Mouse (Mus musculus) retina, embryonic 14.5 days (tissue): ENCODE results near the gene Nae1.
"Not testable (repeated sequence)": the region's sequence is repeated elsewhere in the genome, so short reads cannot be mapped to it uniquely, and the experiment has no call there.

Experiments used
- DNase-seq: peaks from one replicate; pipeline ENCODE4 v3.0.0-alpha.2; 2015; ENCODE audit warnings: low spot score

Nae1 gene

DNA sequence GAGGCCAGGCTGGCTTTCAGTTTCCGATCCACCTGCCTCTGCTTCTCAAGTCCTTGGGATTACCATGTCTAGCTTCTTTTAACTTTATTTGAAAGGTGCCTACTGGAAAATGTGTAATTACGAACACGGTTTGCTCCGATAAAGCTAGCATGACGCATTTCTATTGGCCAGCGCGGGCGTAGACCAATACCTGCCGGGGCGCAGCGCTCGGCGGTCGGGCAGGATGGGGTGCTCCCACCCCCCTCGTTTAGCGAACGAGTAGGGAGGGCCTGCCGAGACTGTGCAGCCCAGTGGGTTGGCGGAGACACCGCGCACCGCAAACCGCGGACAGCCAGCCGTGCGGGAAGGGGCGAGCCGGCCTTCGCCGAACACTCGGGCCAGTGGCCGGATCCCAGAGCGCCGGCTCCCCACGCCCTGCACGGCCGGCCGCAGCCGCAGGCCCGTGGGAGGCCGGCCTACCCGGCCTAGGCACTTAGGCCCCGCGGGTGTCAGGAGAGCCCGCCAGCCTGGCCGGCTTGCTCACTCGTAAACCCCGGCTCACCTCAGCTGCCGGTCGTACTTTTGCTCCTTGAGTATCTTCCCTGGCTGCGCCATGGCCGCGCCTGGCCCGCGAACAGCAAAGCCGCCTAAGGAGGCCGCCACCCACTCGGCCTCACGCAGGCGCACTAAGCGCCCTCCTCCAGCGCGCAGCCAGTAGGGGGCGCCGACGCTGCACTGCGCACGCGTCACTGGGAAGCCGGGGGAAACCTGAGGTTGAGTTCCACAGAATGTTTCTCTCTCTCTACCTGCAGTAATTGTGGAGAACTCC, at the start of gene Nae1, which contains the start of gene Car7:
Gene Nae1, minus strand, starts transcription at position 667 of the 808 bp plus-strand sequence.
Gene Car7, plus strand, starts transcription at position 719 of the 808 bp plus-strand sequence.
- peak; percentile 95 for DNase-seq

DNA sequence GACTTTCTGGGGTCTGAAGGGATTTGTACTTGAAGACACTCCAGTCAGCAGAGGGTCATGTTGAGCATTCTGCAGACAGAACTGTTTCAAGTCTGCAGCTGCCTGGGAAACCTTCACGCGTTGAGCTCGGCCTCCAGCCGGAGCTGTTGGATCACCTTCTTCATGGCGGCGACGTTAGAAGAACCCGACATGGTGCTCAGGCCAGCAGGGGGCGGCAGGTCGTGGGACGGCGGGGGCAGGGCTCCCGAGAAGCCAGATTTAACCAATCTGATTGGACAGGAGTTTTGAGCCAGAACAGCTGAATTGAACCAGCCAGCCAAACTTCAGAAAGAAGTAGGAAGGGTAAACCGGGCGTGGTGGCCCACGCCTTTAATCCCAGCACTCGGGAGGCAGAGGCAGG, 43.2 kb upstream of the Nae1 start:
- not testable (repeated sequence) for DNase-seq

DNA sequence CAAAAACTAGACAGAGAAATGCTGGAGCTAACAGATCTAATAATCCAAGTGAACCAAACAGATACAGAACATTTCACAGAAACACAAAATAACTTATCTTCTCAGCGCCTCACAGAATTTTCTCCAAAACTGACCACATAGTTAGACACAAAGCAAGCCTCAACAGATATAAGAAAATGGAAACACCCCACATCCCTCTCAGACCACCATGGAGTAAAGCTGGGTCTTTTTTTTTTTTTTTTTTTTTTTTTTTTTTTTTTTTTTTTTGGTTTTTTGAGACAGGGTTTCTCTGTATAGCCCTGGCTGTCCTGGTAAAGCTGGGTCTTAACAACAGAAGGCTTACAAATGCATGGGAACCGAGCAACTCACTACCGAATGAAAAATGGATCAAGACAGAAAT, 42.4 kb upstream of the Nae1 start:
- DNase-seq: no peak

DNA sequence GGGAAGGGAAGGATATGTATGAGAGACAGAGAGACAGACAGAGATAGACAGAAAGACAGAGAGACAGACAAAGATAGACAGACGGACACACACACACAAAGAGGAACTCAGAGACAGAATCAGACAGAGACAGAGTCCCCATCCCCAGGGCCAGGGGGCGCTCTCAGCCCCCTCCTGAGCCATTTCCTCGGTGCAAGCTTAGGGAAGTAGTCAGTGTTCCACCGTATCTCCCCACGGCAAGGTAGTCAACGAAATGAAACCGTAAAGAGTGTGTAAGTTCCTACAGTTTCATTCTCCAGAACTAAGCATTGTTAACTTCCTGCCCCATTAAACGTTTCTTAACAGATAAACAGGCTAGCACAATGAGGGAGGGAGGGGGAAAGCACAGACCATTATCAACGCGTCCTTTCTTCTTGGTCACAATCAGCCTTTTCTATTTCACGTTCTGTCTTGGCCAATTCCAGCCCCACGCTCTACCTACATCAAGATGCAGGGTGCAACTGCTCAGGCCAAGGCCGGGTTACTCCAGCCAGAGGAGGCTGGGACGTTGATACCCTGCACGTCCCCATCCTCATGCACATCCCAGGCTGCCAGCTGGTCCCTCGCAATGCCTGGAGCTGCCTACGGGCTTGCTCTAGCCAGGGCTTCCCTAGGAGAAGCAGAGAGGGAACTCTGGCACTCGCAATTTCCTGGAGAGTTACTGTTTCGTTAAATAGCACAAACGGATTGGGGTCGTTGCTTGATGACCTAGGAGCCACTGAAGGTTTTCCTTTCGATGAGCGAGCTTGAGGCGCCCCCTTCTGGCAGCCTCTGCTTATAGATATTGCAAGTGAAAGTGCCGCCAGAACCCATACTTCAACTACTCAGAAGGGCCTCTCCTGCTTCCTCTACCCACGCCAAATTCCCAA, 36.3 kb upstream of the Nae1 start:
- peak; percentile 95 for DNase-seq

DNA sequence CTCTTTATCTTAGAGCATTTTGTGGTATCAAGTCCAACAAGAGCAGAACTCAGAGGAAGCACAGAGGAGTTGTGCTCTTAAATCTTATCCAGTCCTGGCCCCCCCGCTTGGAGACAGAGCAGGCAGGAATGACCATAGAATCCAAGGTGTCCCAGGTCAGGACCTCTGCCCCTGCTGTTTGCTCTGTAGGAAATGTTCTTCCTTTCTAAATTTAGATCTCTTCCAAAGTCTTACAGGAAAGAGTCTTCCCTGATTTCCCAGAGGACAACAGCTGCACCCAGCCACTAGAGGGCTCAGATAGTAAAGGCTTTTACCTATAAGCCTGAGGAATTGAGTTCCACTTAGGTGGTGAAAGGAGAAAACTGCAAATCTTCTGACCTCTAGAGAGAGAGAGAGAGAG, 35.1 kb upstream of the Nae1 start:
- DNase-seq: peak; percentile 61

DNA sequence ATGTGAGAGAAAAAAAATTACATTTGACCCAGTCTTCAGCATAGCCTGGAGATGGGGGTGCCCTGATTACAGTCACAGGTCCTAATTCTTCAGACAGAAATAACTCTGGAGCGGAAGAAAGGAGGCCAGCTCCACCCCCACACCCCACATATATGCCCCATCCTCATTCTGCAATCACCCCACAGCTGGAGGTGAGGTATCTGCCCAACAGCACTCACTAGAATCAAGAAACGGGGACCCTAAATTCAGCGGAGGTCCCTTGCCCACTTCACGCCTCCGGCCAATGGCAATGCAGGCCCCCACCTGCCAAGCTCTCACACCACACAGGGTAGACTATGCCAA, 31.0 kb upstream of the Nae1 start:
- no peak for DNase-seq

DNA sequence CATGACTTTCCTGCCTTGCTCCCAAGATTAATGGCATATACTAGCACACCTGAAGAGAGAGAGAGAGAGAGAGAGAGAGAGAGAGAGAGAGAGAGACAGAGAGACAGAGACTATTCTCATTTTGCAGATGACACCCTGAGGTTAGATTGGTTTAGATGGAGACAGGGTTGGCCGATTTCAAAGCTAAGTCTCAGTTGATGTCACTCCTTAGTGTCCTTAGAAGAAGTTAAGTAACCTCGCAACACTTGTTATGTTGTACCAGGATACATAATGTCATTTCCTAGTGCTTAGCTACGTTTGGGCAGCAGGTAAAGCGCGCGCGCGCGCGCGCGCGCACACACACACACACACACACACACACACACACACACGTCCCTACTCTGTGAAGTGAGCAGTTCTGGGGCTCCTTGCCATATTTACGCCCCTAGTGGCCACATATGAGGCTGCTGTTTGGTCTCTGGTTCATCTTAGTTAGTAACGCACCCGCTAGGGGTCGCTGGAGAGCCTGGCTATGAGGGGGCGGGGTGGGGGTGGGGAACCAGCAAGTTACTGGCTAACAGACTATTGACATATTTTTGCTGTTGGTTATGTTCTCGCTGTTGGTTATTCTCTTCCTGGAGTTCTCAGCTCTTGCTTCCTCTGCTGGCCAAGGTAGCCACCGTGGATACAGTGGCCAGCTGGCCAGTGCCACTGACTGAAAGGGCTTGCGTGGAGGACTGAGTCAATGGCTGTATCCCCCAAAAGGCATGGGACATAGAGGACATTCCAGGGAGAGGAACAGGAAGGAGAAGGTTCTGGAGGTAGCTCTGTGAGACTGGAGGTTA, 30.4 kb upstream of the Nae1 start:
- peak; percentile 95 for DNase-seq

DNA sequence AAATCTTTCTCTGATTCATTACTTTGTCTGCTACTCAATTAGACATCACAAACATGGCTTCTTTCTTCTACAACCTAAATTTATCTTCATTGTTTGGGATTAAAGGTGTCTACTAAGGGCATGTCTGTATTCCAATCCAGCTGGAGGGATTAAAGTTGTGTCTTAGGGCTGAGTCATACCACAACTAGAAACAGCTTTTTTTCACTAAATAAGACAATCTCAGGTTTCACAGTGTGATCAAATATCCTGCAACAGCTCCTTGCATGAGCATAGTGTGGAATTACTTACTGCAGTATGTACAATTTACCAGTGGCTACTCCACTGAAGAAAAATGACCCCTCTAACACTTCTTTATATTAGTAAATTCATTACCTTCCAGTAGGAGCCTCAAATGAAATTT, 26.3 kb upstream of the Nae1 start:
- no peak for DNase-seq

DNA sequence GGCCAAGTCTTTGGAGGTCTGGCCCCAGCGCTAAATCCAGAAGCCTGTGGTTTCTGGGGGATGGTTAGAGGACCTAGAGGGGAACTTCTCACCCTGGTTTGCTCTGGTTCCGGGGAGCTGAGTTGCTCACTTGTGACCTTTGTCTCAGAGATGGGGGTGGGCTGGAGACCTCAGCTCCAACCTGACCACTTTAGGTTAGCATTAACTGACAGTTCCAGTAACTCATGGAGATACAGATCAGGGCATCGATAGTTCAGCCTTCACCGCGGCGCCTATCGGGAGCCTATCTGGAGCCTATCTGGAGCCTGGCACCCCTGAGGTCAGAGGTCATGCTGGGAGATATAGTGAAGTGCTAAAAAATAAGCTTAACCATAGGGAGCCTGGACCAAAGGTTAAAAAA, 22.8 kb upstream of the Nae1 start:
- no peak for DNase-seq

DNA sequence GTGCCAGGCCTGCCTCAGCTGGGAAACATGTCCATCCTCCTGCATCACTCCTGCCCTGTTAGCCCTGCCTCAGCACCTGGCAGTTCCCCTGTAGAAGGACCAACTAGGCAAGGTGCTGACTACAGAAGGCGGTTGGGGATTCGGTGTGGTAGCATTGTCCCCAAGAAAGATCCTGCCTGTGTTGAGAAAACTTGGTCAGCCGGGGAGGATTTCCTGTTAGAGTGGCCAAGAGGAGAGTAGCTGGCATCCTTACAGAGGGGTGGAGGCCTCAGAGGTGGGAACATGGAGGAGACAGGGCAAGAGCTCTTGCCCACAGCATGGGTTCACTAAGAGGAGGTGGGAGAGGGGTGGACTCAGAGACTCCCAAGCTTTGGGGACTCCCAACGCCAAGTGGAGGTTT, 20.8 kb upstream of the Nae1 start:
- no peak for DNase-seq

DNA sequence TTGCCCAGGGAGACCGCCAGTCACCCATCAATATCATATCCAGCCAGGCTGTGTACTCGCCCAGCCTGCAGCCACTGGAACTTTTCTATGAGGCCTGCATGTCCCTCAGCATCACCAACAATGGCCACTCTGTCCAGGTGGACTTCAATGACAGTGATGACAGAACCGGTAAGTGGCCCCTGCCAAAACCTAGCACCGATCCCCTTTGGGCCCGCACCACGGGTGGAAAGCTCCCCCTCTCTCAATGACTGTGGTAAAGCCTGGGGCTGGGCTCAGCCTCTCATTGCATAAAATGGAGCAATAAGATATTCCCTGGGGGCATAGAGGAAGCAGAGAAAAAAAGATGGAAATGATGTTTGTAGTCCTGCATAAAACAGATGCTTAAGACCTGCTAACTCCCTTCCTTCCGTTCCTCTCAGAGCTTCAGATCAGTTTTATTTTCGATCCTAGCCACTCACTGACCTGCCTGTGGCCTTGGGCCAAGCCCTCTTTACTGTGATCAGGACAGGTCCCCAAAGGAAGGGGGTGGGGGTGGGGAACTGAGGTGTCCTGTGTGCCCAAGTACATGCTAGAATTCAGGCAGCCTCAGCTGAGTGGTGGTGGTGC, 9.1 kb upstream of the Nae1 start:
- DNase-seq: no peak

DNA sequence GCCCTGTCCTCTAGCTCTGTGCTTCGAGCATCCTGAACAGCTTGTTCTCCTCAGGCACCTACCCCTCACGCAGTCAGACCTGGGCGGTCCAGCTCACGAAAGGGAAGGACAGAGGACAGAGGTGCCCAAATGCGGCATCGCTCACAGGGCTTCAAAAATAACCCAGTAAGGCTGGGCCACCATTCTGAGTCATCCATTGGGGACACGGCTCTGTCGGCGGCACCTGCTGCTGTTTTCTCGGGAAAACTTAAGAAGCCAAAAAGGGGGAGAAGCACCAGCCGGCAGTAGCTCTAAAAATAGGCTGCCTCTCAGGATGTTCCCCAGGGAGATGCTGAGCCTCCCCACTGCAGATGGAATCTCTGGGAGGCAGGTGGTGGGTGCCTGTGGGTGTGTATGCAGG, 7.7 kb upstream of the Nae1 start:
- no peak for DNase-seq

DNA sequence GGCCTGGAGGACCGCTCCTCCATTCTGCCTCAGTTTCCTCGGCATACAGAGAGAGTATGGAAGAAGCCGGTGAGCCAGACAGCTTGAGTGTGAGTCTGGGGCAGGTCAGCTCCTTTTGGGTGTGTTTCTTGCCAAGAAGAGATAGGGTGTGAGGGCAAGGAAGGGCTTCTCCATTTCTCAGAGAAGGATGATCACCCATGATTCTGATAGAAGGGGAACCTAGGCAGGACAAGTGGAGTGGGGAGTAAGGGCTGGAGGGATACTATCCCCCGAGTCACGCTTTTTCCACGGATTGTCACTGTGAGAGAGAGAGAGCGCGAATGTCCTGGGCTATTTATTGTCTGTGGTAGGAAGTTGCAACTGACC, 7.1 kb upstream of the Nae1 start:
- no peak for DNase-seq

DNA sequence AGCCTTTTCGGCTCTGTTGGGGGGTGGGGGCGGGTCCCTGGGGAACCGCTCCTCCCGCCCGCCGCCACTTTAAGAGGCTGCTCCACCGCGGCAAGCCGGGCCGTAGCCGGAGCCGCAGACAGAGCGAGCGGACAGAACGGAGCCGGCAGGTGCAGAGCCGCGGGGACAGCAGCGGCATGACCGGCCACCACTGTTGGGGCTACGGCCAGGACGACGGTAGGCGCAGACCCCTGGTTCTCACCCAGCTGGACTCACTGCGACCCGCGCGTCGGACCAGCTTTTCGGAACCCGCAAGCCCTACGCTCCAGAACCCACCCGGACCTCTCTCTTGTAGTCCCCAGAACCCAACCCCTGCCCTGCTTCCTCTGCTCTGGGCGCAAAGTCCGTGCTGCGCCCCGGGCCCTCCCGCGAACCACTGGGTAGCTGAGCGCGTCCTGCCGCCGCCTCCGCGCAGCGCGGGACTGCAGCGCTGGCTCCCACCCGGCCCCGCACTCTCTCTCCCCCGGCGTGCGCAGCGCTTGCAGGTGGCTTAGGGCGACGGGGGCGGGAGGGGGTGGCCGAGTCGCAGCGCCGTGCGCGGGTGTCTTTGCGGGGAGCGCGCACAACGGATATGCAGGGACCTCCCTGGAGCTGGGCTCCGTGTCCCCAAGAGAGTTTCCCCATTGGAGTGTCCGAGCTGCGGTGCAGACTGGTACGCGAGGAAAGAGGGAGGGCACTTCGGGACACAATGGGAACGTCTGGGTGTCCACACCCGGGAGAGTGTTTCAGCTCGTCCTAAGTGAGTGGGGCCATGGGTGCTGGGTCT, 6.5 kb upstream of the Nae1 start:
- peak; percentile 38 for DNase-seq

DNA sequence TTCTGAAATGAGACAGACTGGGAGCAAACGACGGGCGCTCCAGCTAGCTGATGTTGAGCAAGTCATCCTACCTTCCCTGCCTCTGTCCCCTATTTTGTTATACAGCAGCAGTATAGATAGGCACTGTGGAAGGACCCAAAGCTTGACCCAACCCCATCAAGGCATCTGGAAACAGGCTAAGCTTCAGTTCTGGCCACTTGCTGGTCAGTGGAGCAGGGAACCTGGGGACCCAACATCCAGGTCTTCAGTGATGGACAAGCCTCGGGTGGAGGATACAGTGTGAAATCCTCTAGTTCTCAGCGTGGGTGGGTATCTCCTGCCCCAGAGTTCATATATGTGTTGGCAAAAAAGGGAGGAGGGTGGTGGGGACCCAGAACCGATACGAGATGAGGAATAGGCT, 5.8 kb upstream of the Nae1 start:
- DNase-seq: no peak

DNA sequence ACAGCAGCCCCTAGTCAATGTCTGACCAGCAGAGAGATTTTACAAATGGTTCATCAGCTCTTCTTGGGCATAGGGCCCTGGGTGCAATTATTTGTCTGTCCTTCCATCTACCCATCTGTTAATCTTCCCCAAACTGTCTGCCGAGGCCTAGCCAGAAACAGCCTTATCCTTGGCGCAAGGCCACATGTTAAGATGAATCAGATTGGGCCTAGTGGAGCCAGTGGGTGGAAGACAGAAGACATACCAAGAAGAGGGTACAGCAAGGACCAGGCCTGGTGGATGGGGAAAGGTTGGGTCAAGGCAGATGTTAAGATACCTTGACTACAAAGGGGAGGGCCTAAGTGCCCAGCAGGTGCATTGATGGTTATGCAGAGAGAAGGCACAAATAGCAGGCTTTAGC, 5.1 kb upstream of the Nae1 start:
- no peak for DNase-seq

DNA sequence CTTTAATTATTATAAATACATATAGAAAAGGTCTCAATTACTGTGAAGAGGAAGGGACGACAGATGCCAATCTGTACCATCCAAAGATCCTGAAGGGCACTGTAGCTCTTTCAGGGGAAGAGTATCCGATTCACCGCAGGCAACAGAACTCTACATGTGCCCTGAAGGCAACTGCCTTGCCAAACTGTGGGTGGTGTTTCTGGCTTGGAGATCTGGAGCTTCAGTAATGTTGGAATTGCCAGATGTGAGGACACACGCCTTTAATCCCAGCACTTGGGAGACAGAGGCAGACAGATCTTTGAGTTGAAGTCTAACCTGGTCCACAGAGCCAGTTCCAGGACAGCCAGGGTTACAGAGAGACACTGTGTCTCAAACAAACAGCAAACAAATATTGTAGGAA, 4.5 kb upstream of the Nae1 start:
- no peak for DNase-seq

DNA sequence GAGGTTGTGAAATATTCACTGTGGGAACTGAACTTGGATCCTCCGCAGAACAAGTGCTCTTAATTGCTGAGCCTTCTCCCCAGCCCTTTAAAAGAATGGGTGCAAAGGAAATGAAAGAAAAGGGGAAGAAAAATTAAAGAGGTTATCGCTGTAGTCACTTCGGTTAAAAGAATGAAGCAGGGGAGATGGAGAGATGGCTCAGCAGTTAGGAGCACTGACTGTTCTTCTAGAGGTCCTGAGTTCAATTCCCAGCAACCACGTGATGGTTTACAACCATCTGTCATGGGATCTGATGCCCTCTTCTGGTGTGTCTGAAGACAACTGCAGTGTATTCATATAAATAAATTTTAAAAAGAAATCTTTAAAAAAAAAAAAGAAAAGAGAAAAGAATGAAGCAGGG, 1.6 kb upstream of the Nae1 start:
- no peak for DNase-seq

DNA sequence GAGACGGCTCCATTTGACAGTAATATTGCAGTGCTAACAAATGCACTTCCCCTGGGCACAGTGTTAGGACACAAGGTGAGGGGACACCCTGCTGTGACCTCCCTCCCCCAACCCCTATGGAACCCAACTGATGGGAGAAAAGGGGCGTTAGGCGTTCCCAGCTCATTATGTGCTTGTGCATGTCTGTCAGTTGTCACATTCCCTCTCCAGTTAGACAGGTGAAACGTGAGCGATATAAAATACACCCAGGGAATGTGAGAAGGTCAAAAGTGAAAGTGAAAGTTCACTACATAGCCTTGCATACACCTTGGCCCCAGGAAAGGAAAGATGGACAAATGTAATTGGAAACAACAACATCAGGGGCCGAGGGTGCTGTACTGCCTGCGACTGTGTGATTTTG, 941 bp upstream of the Nae1 start:
- no peak for DNase-seq

DNA sequence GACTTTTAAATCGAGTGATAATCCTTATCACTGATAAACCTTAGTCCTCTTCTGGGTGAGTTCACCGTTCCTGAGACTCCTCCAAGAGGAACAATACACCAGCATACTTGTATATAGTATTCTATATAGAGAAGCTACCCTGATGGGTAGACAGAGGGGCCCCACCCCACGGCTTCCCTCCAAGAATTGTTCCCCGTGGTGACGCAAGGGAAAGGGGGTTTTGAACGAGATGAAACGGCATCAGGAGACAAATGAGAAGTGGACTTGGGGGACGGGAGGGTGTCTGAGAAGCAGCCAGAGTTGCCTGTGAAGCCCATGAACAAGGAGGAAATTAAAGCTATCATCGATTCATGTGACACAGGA, 323 bp upstream of the Nae1 start:
- DNase-seq: no peak

DNA sequence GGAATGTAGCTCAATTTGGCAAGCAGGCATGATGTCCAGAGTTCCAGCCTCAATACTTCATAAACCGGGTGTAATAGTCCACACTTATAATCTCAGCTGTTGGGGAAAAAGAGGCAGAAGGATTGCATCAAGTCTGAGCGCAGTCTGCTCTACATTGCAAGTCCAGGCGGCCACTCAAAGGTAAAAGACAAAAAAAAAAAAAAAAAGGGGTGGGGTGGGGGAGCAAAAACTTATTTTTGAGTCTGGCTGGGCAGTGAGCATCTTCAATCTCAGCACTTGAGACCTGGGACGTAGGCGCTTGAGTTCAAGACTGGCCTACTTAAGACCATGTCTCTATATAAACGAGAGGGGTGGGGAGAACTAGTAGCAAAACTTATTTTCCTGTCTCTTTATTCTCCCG, 886 bp downstream of the Nae1 start:
- DNase-seq: no peak
